Mouse (Mus musculus) bone marrow, adult 2 months (tissue): ENCODE data around the gene Mogs.

ENCODE experiments used
- CTCF ChIP-seq: fragments of 200-500 bp; IDR thresholded peaks from 2 replicates; pipeline ENCODE4 v1.5.1; 2011; ENCODE audit warnings: low read length, control low read depth; ENCODE audit not compliant: control insufficient read depth, insufficient read depth
- POLR2A ChIP-seq: fragments of 200-500 bp; IDR thresholded peaks from 2 replicates; pipeline ENCODE4 v1.6.1; 2011; ENCODE audit warnings: low read depth, mild to moderate bottlenecking, control low read depth, low read length, borderline replicate concordance; ENCODE audit not compliant: control insufficient read depth

GRCm38 (mm10) chr6:83147280-83147679 lies 32.0 kb downstream of the Mogs start:
- TF ChIP-seq CTCF (no peak), POLR2A (no peak)
